Mouse (Mus musculus) stomach, postnatal 0 days (tissue): Measurements from ENCODE around the gene Rnd2. TPM values are rescaled to one million over a fixed set of nuclear protein-coding genes. Genes with fewer than 3 reads are reported as not detected.
"Not testable (repeated sequence)": the region's sequence is repeated elsewhere in the genome, so short reads cannot be mapped to it uniquely, and the experiment has no call there.

Experiments used
- ATAC-seq: fragments of 200-750 bp; cut with Nextera tagmentation; 2 replicates; pipeline ENCODE4 v1.8.0; 2017; ENCODE audit not compliant: low FRiP score, low TSS enrichment
- DNase-seq: peaks from one replicate; pipeline ENCODE4 v3.0.0-alpha.2; 2016; ENCODE audit warnings: low spot score
- H3K27ac ChIP-seq: fragments of 300-500 bp; sonication (generic); replicated peaks from 2 replicates; pipeline ENCODE4 v1.5.1; 2014; ENCODE audit warnings: mild to moderate bottlenecking, control low read depth
- H3K27me3 ChIP-seq: fragments of 300-500 bp; sonication (generic); 2 replicates; pipeline ENCODE4 v1.6.1; 2014; ENCODE audit warnings: low read length; ENCODE audit not compliant: control insufficient read depth, insufficient read depth
- H3K36me3 ChIP-seq: fragments of 300-500 bp; sonication (generic); 2 replicates; pipeline ENCODE4 v1.6.1; 2014; ENCODE audit warnings: low read length, mixed read lengths; ENCODE audit not compliant: control insufficient read depth, insufficient read depth
- H3K4me1 ChIP-seq: fragments of 300-500 bp; sonication (generic); replicated peaks from 2 replicates; pipeline ENCODE4 v1.6.1; 2014; ENCODE audit warnings: antibody characterized with exemption; ENCODE audit not compliant: control insufficient read depth, insufficient read depth
- H3K4me2 ChIP-seq: fragments of 300-500 bp; sonication (generic); replicated peaks from 2 replicates; pipeline ENCODE4 v1.6.1; 2014; ENCODE audit warnings: low read depth, mild to moderate bottlenecking, control low read depth, moderate library complexity
- H3K4me3 ChIP-seq: fragments of 300-500 bp; sonication (generic); 2 replicates; pipeline ENCODE4 v1.5.1; 2014; ENCODE audit warnings: low read depth, low read length, control low read depth
- H3K9ac ChIP-seq: fragments of 300-500 bp; sonication (generic); 2 replicates; pipeline ENCODE4 v1.6.1; 2014; ENCODE audit warnings: mild to moderate bottlenecking, low read length, control low read depth, mixed read lengths
- H3K9me3 ChIP-seq: fragments of 300-500 bp; sonication (generic); 2 replicates; pipeline ENCODE4 v1.6.1; 2016; ENCODE audit warnings: low read length; ENCODE audit not compliant: control insufficient read depth
- CTCF ChIP-seq: IDR thresholded peaks from 2 replicates; pipeline ENCODE4 v1.5.1; 2016; ENCODE audit warnings: antibody characterized with exemption, low read depth, mild to moderate bottlenecking, moderate library complexity
- EP300 ChIP-seq: optimal IDR thresholded peaks from 2 replicates; pipeline ENCODE3; 2016; ENCODE audit warnings: antibody characterized with exemption
- whole genome bisulfite sequencing: fragments of 180-500 bp; shearing (Covaris S2); extraction: QIAGEN DNeasy Blood & Tissue Kit; methylation state at CpG from one replicate; pipeline ENCODE4 v1.1.7; 2014; 5-methylcytosine and 5-hydroxymethylcytosine counted together
- polyA plus RNA-seq: library from polyadenylated mRNA; unstranded; fragments of >200 nt; fragmentation: Nextera tagmentation; extraction: Ambion mirVana; gene quantifications from 2 replicates; pipeline ENCODE4 v1.2.1, GENCODE M21; 2015

Gene Rnd2
- polyA plus RNA-seq, 1 experiment from 2014 or later = 15.3 TPM

DNA sequence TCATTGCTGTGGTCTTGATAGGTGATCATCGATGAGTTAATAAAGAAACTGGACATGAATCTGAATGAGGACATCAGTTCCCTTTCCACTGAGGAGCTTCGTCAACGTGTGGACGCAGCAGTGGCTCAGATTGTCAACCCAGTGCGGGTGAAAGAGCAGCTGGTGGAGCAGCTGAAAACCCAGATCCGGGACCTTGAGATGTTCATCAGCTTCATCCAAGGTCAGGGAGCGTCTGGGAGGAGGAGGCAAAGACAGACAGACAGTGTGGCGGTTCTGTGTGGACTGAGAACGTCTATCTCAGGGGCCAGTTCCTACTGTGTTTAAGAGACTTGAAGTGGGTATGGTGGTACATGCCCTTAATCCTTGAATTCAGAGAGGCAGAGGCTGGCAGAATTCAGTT lies 33.5 kb upstream of the Rnd2 start:
- Histone ChIP-seq H3K9ac (no peak overlapping the region), H3K9me3 (no peaks in the 10 kb centered on the region), H3K4me3 (no peak overlapping the region), H3K27ac (no peak overlapping the region), H3K4me2 (no peak overlapping the region), H3K27me3 (no peaks in the 10 kb centered on the region), H3K36me3 (peaks cover 13% of the 10 kb centered on the region), H3K4me1 (no peaks in the 10 kb centered on the region)
- WGBS = 90% methylated on average over 9 of the region's 9 CpGs
- DNase-seq (no peak), ATAC-seq (no peak)
- TF ChIP-seq EP300 (no peak), CTCF (no peak)

DNA sequence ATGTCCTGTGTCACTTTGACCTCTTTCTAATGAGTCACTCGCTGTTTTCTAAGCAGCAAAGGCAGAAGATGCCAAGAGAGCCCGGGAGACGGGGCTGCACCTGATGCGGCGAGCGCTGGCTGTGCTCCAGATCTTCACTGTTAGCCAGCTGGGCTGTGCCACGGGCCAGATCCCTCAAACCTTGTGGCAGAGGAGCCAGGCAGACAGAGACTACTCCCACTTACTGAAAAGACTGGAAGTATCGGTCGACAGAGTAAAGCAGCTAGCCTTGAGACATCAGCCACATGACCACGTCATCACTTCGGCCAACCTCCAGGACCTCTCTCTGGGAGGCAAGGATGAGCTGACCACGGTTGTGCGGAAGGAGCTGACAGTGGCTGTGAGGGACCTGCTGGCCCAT lies 31.4 kb upstream of the Rnd2 start:
- DNase-seq = no peak
- H3K4me2 ChIP-seq = no peak overlapping the region
- no peak overlapping the region for H3K27ac ChIP-seq
- H3K9me3 ChIP-seq = no peaks in the 10 kb centered on the region
- no peak overlapping the region for H3K9ac ChIP-seq
- H3K4me3 ChIP-seq = no peak overlapping the region
- TF ChIP-seq CTCF (no peak), EP300 (no peak)
- H3K4me1 ChIP-seq = no peaks in the 10 kb centered on the region
- peaks cover 13% of the 10 kb centered on the region for H3K36me3 ChIP-seq
- no peak for ATAC-seq
- H3K27me3 ChIP-seq = no peaks in the 10 kb centered on the region
- 86% methylated on average over 13 of the region's 13 CpGs for WGBS

DNA sequence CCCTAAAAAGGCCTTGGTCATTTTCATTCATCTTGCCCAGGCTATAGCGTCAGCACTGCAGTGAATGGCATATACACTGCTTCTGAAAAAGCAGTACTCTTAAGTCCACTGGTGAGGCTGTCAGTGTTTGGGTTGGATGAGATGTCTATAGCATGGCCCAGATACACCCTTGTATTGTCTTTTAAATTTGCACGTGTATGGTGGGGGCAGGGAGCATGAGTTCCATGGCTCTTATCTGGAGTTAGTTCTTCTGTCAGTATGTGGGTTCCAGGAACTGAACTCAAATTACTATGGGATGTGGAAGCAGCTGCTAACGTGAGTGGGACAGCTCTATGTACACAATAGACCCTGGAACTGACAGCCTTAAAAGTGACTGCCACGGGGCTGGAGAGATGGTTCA lies 29.0 kb upstream of the Rnd2 start:
- no peak overlapping the region for H3K9ac ChIP-seq
- TF ChIP-seq EP300 (no peak), CTCF (no peak)
- H3K36me3 ChIP-seq = peaks cover 13% of the 10 kb centered on the region
- H3K9me3 ChIP-seq = no peaks in the 10 kb centered on the region
- no peak overlapping the region for H3K4me2 ChIP-seq
- no peak overlapping the region for H3K27ac ChIP-seq
- WGBS = 60% methylated on average over 4 of the region's 4 CpGs
- no peak overlapping the region for H3K4me3 ChIP-seq
- DNase-seq (no peak), ATAC-seq (no peak)
- no peaks in the 10 kb centered on the region for H3K27me3 ChIP-seq
- H3K4me1 ChIP-seq = no peaks in the 10 kb centered on the region

DNA sequence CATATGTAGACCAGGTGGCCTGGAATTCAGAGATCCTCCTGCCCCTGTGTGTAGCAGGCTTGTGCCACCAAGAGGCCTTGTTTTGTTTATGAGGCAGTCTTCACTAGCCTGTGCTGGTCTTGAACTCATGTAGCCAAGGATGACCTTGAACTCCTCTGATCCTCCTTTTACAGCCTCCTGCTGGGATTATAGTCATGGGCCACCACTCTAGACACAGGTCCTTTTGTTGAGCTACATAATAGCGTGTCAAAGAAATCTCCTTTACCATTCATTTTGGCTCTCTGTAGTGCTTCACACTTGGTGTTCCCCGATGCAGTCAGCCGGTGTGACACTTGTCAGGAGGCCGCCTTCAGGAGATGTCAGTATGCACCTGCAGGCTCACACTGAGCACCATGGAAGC lies 27.9 kb upstream of the Rnd2 start:
- H3K4me1 ChIP-seq = no peaks in the 10 kb centered on the region
- H3K9ac ChIP-seq = no peak overlapping the region
- no peak overlapping the region for H3K4me3 ChIP-seq
- ATAC-seq (no peak), DNase-seq (no peak)
- 87% methylated on average over 4 of the region's 4 CpGs for WGBS
- H3K9me3 ChIP-seq = no peaks in the 10 kb centered on the region
- no peak for TF ChIP-seq CTCF
- no peak for TF ChIP-seq EP300
- H3K36me3 ChIP-seq = peaks cover 10% of the 10 kb centered on the region
- H3K27me3 ChIP-seq = no peaks in the 10 kb centered on the region
- no peak overlapping the region for H3K27ac ChIP-seq
- H3K4me2 ChIP-seq = no peak overlapping the region

DNA sequence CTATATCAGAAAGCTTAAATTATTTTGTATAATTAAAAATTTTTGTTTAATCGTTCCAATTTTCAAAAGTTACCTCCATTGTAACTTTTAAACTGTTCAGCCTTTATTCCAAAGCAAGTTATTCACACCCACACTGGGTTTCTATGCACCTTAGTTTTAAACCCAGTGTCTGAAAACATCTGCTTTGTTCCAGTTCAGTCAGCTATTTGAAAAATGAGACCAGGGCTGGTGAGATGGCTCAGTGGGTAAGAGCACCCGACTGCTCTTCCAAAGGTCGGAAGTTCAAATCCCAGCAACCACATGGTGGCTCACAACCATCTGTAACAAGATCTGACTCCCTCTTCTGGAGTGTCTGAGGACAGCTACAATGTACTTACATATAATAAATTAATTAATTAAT lies 26.8 kb upstream of the Rnd2 start:
- H3K27me3 ChIP-seq, H3K27ac ChIP-seq, H3K9ac ChIP-seq, H3K4me3 ChIP-seq, H3K4me1 ChIP-seq, H3K4me2 ChIP-seq, DNase-seq, ATAC-seq, H3K36me3 ChIP-seq, H3K9me3 ChIP-seq: not testable (repeated sequence)
- 48% methylated on average over 3 of the region's 3 CpGs for WGBS

DNA sequence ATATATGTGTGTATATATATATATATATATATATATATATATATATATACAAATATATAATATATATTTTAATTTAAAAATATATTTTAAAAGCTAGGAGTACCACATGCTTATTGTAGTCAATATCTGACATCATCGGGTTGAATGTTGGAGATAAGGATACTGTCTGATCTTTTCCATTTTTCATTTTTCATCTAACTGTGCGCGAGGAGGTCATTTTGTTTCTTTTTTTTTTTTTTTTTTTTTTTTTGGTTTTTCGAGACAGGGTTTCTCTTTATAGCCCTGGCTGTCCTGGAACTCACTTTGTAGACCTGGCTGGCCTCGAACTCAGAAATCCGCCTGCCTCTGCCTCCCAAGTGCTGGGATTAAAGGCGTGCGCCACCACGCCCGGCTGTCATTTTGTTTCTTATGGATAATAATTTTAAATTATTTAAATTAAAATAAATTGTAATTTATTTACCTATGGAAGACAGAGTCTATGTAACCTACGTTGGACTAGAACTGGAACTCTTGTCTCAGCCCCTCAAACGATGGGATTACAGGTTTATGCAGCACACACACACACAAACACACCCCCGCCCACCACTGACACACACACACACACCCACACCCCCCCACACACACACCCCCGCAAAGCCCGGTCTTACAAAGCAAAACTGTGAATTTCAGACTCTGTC lies 23.2 kb upstream of the Rnd2 start:
- DNase-seq, ATAC-seq, H3K4me1 ChIP-seq, H3K27me3 ChIP-seq, H3K9me3 ChIP-seq, H3K9ac ChIP-seq, H3K27ac ChIP-seq: not testable (repeated sequence)
- peak overlapping the region; percentile 44; the same call in 1 of the 2 replicates for H3K4me2 ChIP-seq
- 34% methylated on average over 13 of the region's 15 CpGs for WGBS
- peak overlapping the region; percentile 21 for H3K4me3 ChIP-seq
- peaks cover 13% of the 10 kb centered on the region for H3K36me3 ChIP-seq
